Mouse (Mus musculus) liver, embryonic 13.5 days (tissue): ENCODE data around the gene Ascc2. TPM values are rescaled to one million over a fixed set of nuclear protein-coding genes. Genes with fewer than 3 reads are reported as not detected.
"Not testable (repeated sequence)": the region's sequence is repeated elsewhere in the genome, so short reads cannot be mapped to it uniquely, and the experiment has no call there.

ENCODE experiments used
- ATAC-seq: fragments of 200-750 bp; cut with Nextera tagmentation; 2 replicates; pipeline ENCODE4 v1.8.0; 2017; ENCODE audit warnings: low read depth, mild to moderate bottlenecking, moderate number of reproducible peaks, moderate library complexity
- DNase-seq: peaks from one replicate; pipeline ENCODE4 v3.0.0; 2022
- H3K27ac ChIP-seq: fragments of 300-500 bp; sonication (generic); 2 replicates; pipeline ENCODE4 v1.5.1; 2015; ENCODE audit warnings: moderate library complexity, mild to moderate bottlenecking, inconsistent platforms
- H3K27me3 ChIP-seq: fragments of 300-500 bp; sonication (generic); 2 replicates; pipeline ENCODE4 v1.6.1; 2015; ENCODE audit warnings: mild to moderate bottlenecking, inconsistent platforms
- H3K36me3 ChIP-seq: fragments of 300-500 bp; sonication (generic); 2 replicates; pipeline ENCODE4 v1.6.1; 2015; ENCODE audit warnings: mild to moderate bottlenecking, inconsistent platforms
- H3K4me1 ChIP-seq: fragments of 300-500 bp; sonication (generic); replicated peaks from 2 replicates; pipeline ENCODE4 v1.6.1; 2015; ENCODE audit warnings: inconsistent platforms
- H3K4me2 ChIP-seq: fragments of 300-500 bp; sonication (generic); 2 replicates; pipeline ENCODE4 v1.6.1; 2015; ENCODE audit warnings: inconsistent platforms, mild to moderate bottlenecking, moderate library complexity
- H3K4me3 ChIP-seq: fragments of 300-500 bp; sonication (generic); replicated peaks from 2 replicates; pipeline ENCODE4 v1.5.1; 2015; ENCODE audit warnings: mild to moderate bottlenecking, inconsistent platforms
- H3K9ac ChIP-seq: fragments of 300-500 bp; sonication (generic); 2 replicates; pipeline ENCODE4 v1.6.1; 2015; ENCODE audit warnings: mild to moderate bottlenecking, inconsistent platforms
- H3K9me3 ChIP-seq: fragments of 300-500 bp; sonication (generic); replicated peaks from 2 replicates; pipeline ENCODE4 v1.6.1; 2016; ENCODE audit warnings: inconsistent platforms
- WGBS: fragments of 180-500 bp; shearing (Covaris S2); methylation state at CpG from one replicate; pipeline ENCODE4 v1.1.7; 2015; ENCODE audit not compliant: insufficient replicate concordance; 5-methylcytosine and 5-hydroxymethylcytosine counted together
- polyA plus RNA-seq: library from polyadenylated mRNA; unstranded; fragments of >200 nt; fragmentation: Nextera tagmentation; extraction: Ambion mirVana; gene quantifications from 2 replicates; pipeline ENCODE4 v1.2.1, GENCODE M21; 2015

Gene Ascc2
- polyA plus RNA-seq, 1 experiment from 2014 or later, result 18.9 TPM

GRCm38 (mm10) chr11:4704072-4704964 is 66.8 kb downstream of the Ascc2 start, which contains the start of the genes Uqcr10 and Zmat5:
Uqcr10 (minus strand) TSS chr11:4704342.
Zmat5 (plus strand) TSS chr11:4704678.
- Histone ChIP-seq H3K4me3 (peak within 1 kb of the TSS; percentile 82), H3K27me3 (no peaks in the 10 kb centered on the region), H3K9me3 (no peaks in the 10 kb centered on the region), H3K27ac (peak within 1 kb of the TSS; percentile 75), H3K4me2 (peak within 1 kb of the TSS; percentile 90), H3K9ac (peak within 1 kb of the TSS; percentile 90), H3K4me1 (peaks cover 36% of the 10 kb centered on the region), H3K36me3 (peaks cover 22% of the 10 kb centered on the region)
- WGBS, result under 1% methylated on average over 47 of the region's 47 CpGs
- peak; percentile 98 for ATAC-seq
- DNase-seq, result peak; percentile 90

- no peaks in the 10 kb centered on the region for H3K9me3 ChIP-seq
- peak overlapping the region; percentile 90 for H3K4me2 ChIP-seq
- H3K4me1 ChIP-seq, result peaks cover 36% of the 10 kb centered on the region
- peak overlapping the region; percentile 82 for H3K4me3 ChIP-seq
- DNase-seq, result no peak
- WGBS, result 15% methylated on average over 4 of the region's 4 CpGs
- ATAC-seq, result no peak
- peaks cover 22% of the 10 kb centered on the region for H3K36me3 ChIP-seq
- H3K27me3 ChIP-seq, result no peaks in the 10 kb centered on the region
- peak overlapping the region; percentile 75 for H3K27ac ChIP-seq
- H3K9ac ChIP-seq, result peak overlapping the region; percentile 83
Observed at GRCm38 (mm10) chr11:4705178-4705577, 67.6 kb downstream of the Ascc2 start.

GRCm38 (mm10) chr11:4710188-4710587 is 72.6 kb downstream of the Ascc2 start:
- not testable (repeated sequence) for H3K27me3 ChIP-seq, H3K4me2 ChIP-seq, H3K27ac ChIP-seq, H3K9me3 ChIP-seq, H3K9ac ChIP-seq, H3K4me3 ChIP-seq, DNase-seq, ATAC-seq, H3K36me3 ChIP-seq
- peaks cover 12% of the 10 kb centered on the region for H3K4me1 ChIP-seq
- 84% methylated on average over 4 of the region's 4 CpGs for WGBS

- no peak overlapping the region for H3K9ac ChIP-seq
- H3K4me2 ChIP-seq, result no peak overlapping the region
- H3K27me3 ChIP-seq, result no peaks in the 10 kb centered on the region
- H3K9me3 ChIP-seq, result no peaks in the 10 kb centered on the region
- H3K4me3 ChIP-seq, result no peak overlapping the region
- DNase-seq (no peak), ATAC-seq (no peak)
- no peaks in the 10 kb centered on the region for H3K36me3 ChIP-seq
- no peak overlapping the region for H3K27ac ChIP-seq
- H3K4me1 ChIP-seq, result no peaks in the 10 kb centered on the region; the same call in 1 of the 2 replicates
Observed at GRCm38 (mm10) chr11:4712822-4713221, 75.3 kb downstream of the Ascc2 start.

DNA sequence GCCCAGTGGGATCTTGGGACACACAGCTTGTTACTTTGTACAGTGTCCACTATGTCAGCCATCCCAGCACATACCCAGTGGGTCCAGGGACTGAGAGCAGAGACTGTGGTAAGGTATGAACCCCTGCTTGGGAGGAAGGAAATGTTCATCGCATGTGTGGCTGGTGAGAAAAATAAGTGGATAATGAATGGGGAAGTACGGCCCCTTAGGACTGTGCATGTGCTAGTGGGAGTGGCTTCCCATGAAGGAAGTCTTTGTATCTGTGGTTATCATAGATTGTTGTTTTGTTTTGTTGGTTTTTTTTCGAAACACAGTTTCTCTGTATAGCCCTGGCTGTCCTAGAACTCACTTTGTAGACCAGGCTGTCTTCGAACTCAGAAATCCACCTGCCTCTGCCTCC is 77.2 kb downstream of the Ascc2 start:
- 28% methylated on average over 4 of the region's 4 CpGs for WGBS
- no peak overlapping the region for H3K9ac ChIP-seq
- no peaks in the 10 kb centered on the region for H3K36me3 ChIP-seq
- ATAC-seq (no peak), DNase-seq (no peak)
- H3K4me3 ChIP-seq, result no peak overlapping the region
- no peaks in the 10 kb centered on the region for H3K9me3 ChIP-seq
- no peaks in the 10 kb centered on the region for H3K27me3 ChIP-seq
- H3K27ac ChIP-seq, result no peak overlapping the region
- H3K4me1 ChIP-seq, result peaks cover 5% of the 10 kb centered on the region; the same call in 1 of the 2 replicates
- H3K4me2 ChIP-seq, result no peak overlapping the region

DNA sequence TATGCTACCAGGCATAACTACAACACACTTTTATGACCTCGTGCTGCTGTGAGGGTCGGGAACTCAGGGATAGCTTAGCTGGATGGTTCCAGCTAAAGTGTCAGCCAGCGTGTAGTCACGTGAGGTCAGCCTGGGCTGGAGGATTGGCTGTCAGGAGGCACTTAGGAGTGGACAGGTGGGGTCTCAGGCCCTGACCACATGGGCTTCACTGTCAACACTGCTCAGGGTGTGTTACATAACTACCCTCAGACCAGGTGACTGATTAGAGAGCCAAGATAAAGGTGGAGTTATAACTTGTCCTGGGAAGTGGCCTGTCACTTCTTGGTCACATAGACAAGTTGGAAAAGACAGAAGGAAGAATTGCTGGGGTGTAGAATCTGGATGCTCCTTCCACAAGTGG is 78.0 kb downstream of the Ascc2 start:
- no peaks in the 10 kb centered on the region for H3K9me3 ChIP-seq
- H3K27ac ChIP-seq, result no peak overlapping the region
- 75% methylated on average over 4 of the region's 4 CpGs for WGBS
- no peaks in the 10 kb centered on the region for H3K36me3 ChIP-seq
- ATAC-seq (no peak), DNase-seq (no peak)
- H3K4me1 ChIP-seq, result peaks cover 9% of the 10 kb centered on the region; the same call in 1 of the 2 replicates
- no peak overlapping the region for H3K4me2 ChIP-seq
- H3K9ac ChIP-seq, result no peak overlapping the region
- H3K4me3 ChIP-seq, result no peak overlapping the region
- H3K27me3 ChIP-seq, result no peaks in the 10 kb centered on the region

DNA sequence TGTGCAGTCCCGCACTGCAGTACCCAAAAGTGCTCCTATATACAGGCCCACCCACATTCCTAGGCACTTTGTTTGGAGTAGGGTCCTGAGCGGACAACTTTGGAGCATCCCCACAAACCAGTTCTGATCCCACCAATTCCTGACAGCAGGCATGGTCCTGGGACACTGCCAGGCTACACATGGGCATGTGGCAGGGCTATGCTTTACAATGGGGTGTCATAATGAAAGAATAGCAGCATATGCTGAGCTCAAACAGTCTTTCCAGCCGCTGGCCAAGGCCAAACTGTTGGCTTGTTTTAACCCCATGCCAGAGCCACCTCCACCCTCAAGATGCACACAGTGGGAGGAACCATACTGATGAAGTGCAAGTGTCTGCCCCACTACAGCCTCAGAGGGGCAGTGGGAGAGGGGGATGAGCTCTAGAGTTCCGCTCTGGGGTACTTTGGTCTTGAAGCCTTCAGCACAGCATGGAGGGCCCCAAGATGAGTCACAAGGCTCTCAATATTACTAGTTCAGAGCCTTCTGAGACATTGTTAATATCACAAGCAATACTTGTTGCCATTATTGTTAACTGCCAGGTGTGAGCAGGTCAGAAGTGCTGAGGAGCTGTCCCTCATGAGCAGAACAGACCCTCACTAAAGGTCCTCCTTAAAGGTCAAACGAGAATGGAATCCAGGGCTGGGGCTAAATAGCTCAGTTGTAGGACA is 79.1 kb downstream of the Ascc2 start:
- 73% methylated on average over 5 of the region's 5 CpGs for WGBS
- DNase-seq (no peak), ATAC-seq (no peak)
- Histone ChIP-seq H3K36me3 (no peaks in the 10 kb centered on the region), H3K4me2 (no peak overlapping the region), H3K9me3 (no peaks in the 10 kb centered on the region), H3K4me3 (no peak overlapping the region), H3K9ac (no peak overlapping the region), H3K4me1 (peaks cover 9% of the 10 kb centered on the region; the same call in 1 of the 2 replicates), H3K27me3 (no peaks in the 10 kb centered on the region), H3K27ac (no peak overlapping the region)

DNA sequence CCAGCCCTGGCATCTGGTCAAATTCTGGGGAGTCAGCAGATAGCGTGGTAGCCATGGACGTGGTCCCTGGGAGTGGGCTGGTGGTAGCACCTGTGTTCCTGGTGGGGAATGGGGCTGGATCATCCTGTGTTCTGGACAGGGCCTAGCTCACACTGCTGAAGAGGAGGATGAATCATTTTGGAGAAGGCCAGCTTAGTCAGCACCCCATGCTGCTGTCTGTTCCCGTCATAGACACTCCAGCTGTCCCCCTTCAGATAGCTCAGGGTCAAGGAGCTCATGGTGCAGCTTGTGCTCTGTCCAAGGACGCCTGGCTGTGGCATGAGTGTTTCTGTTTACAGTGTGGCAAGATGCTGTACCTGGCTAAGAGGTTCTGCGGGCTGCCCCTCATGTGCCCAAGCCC is 81.0 kb downstream of the Ascc2 start:
- DNase-seq, result no peak
- no peak for ATAC-seq
- Histone ChIP-seq H3K4me1 (peaks cover 9% of the 10 kb centered on the region; the same call in 1 of the 2 replicates), H3K27ac (no peak overlapping the region), H3K4me3 (no peak overlapping the region), H3K9ac (0 out of 2 replicates have a peak overlapping the region, but pooled peaks have one; percentile 5), H3K36me3 (0 out of 2 replicates have a peak, but pooled peaks cover 3% of the 10 kb centered on the region), H3K27me3 (no peaks in the 10 kb centered on the region), H3K4me2 (no peak overlapping the region), H3K9me3 (no peaks in the 10 kb centered on the region)
- 72% methylated on average over 5 of the region's 5 CpGs for WGBS

DNA sequence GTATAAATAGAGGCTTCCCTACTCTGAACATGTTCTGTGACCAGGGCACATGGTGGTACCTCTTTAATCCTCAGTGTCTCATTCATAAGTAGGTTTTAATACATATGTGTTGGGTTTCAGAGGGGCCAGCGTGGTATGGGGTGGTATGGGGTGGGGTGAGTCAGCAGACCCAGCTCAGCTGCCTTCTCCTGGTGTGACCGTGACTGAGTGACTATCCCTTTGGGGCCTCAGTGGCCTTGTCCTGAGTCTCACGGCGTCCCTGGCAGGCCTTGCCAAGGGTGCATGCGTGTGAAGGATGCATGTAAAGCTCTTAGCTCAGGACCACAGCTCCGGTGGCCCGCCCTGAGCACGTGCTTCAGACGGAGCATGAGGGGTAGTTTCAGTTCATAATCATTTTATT is 82.4 kb downstream of the Ascc2 start:
- Histone ChIP-seq H3K4me2 (no peak overlapping the region), H3K36me3 (0 out of 2 replicates have a peak, but pooled peaks cover 11% of the 10 kb centered on the region), H3K4me3 (no peak overlapping the region), H3K9me3 (no peaks in the 10 kb centered on the region), H3K27me3 (no peaks in the 10 kb centered on the region), H3K9ac (no peak overlapping the region), H3K27ac (no peak overlapping the region), H3K4me1 (peaks cover 9% of the 10 kb centered on the region; the same call in 1 of the 2 replicates)
- no peak for ATAC-seq
- no peak for DNase-seq
- 72% methylated on average over 9 of the region's 9 CpGs for WGBS

DNA sequence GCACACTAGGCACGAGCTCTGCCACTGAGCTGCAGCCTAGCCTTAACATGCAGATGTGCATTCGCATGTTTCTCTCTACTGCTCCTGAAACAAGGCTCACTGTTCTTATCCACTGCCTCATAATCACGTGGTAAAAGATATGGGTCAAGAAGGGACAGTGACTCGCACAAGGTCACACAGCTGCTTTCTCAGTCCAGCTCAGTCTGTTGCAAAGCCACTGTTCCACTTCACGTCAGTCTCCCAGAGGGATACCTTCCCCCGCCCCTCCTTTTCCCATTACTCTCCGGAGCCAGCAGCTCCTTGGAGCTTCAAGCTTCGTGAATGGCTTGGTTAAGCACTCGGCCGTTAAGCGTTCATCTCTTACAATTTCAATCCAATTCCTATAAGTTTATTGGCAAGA is 82.8 kb downstream of the Ascc2 start:
- no peak overlapping the region for H3K4me3 ChIP-seq
- H3K36me3 ChIP-seq, result 0 out of 2 replicates have a peak, but pooled peaks cover 11% of the 10 kb centered on the region
- H3K9me3 ChIP-seq, result no peaks in the 10 kb centered on the region
- H3K27me3 ChIP-seq, result no peaks in the 10 kb centered on the region
- ATAC-seq, result no peak
- no peak overlapping the region for H3K27ac ChIP-seq
- DNase-seq, result no peak
- H3K9ac ChIP-seq, result no peak overlapping the region
- H3K4me2 ChIP-seq, result no peak overlapping the region
- 70% methylated on average over 11 of the region's 11 CpGs for WGBS
- peaks cover 9% of the 10 kb centered on the region; the same call in 1 of the 2 replicates for H3K4me1 ChIP-seq

- Histone ChIP-seq H3K4me2 (no peak overlapping the region), H3K36me3 (0 out of 2 replicates have a peak, but pooled peaks cover 11% of the 10 kb centered on the region), H3K9ac (no peak overlapping the region), H3K9me3 (no peaks in the 10 kb centered on the region), H3K4me1 (peaks cover 9% of the 10 kb centered on the region; the same call in 1 of the 2 replicates), H3K27ac (no peak overlapping the region), H3K4me3 (no peak overlapping the region), H3K27me3 (no peaks in the 10 kb centered on the region)
- 64% methylated on average over 7 of the region's 7 CpGs for WGBS
- no peak for DNase-seq
- ATAC-seq, result no peak
Observed at GRCm38 (mm10) chr11:4720900-4721580, 83.5 kb downstream of the Ascc2 start.
